Mouse (Mus musculus) left cerebral cortex, postnatal 10 days (tissue): Measurements from ENCODE around the gene Olfr310. TPM values are rescaled to one million over a fixed set of nuclear protein-coding genes. Genes with fewer than 3 reads are reported as not detected.

ENCODE experiments used
- DNase-seq, 2 experiments: peaks; one replicate each; pipeline ENCODE4 v3.0.0; 2021 to 2022; ENCODE audit warnings: low spot score in 2 of 2, mixed read lengths in 1 of 2; ENCODE audit errors: extremely low spot score in 1 of 2
- intact Hi-C: fragments of 180-260 bp; cut with DNase I; formaldehyde crosslinking; loops from one replicate; pipeline ENCODE4 v1.15.1; 2025
- microRNA-seq: library from miRNA; unstranded; fragments of <30 nt; microRNA quantifications from one replicate; pipeline ENCODE4 v1.2.0, GENCODE M21; 2022
- total RNA-seq, 2 experiments: library from RNA; stranded (reverse); gene quantifications; 2 replicates each; pipeline ENCODE4 v1.2.3; 2021

The Olfr310 gene
- not detected for total RNA-seq

- DNase-seq: no peak
- intact Hi-C loops: no loop called here
These were observed at the start of gene Olfr310 for GRCm38 (mm10) chr7:86277072-86277471. Gene Olfr310, minus strand, starts transcription at chr7:86277172.

GRCm38 (mm10) chr7:86325530-86325929 lies 48.6 kb upstream of the Olfr310 start, which contains the start of gene Olfr308:
Gene Olfr308, minus strand, starts transcription at chr7:86325630.
- DNase-seq: no peak
- intact Hi-C loops: no loop called here

DNA sequence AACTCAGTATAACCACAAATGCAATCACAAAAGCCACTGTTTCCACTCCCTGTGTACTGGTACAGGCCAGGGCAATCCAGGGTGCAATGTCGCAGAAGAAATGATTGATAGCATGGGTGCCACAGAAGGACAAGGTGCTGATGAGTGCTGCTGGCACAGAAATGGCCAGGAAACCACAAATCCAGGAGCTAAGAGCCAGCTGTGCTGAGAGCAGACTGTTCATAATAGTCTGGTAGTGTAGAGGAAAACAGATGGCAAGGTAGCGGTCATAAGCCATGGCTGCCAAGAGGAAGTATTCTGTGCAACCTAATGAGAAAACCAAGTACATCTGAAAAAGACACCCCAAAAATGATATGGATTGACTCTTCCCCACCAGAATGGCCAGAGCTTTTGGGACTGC lies 44.4 kb upstream of the Olfr310 start:
- no peak for DNase-seq
- intact Hi-C loops: no loop called here

DNA sequence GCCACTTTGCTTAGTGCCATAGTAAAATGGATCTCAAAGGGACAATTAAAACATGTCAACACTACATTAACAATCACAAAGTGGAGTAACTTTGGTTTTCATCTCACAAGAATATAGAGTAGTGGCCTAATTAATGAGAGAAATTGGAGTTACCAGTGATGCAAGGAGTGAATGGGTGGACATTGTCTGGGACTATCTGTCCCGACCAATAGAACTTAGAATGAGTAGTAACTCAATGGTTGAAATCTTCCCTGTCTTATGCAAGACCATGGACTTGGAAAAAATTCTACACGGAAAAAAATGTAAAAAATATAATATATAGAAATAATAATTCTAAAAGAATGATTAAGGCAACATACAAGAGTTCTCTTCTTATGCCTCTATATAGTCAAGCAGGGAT lies 36.6 kb upstream of the Olfr310 start, which contains the start of gene Olfr309:
Gene Olfr309 (minus strand): TSS at position 101 of the 400 bp plus-strand sequence.
- intact Hi-C loops: no loop called here
- no peak for DNase-seq

DNA sequence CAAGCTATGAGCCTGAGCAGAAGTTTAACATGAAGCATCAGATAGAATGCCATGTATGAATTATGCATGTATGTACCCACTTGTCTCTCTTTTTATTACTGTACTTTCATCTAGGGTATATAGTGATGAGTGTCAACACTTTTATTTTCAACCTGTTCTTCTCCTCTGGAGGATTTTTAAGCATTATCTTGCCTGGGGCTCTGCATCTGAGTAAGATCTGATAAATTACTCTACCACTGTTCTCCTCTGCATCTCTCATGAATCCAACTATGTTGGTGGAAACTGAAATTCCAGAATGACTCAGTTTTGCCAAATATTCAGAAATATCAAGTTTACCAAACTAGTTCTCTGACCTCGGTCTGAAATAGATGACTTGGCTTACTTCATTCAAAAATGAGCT lies 30.8 kb downstream of the Olfr310 start, which contains the start of gene Vmn2r76:
Gene Vmn2r76 (minus strand): TSS at position 101 of the 400 bp plus-strand sequence.
- DNase-seq: no peak
- intact Hi-C loops: no loop called here

Small RNA genes within 50 kb of the gene (microRNA-seq; reads per million reads assigned to microRNA genes)
- gene Gm23192: not detected

Other genes with a start within 250 kb of the Olfr310 start
- not detected for gene Vmn2r75, start 105.4 kb downstream of the Olfr310 start, total RNA-seq
- not detected for gene Vmn2r76, start 30.9 kb downstream of the Olfr310 start, total RNA-seq
- not detected for gene Olfr309, start 36.5 kb upstream of the Olfr310 start, total RNA-seq
- gene Olfr308, start 48.5 kb upstream of the Olfr310 start, total RNA-seq: not detected
- gene Olfr307, start 60.4 kb upstream of the Olfr310 start, total RNA-seq: not detected
- not detected for gene Olfr305, start 89.8 kb upstream of the Olfr310 start, total RNA-seq
- not detected for gene Olfr304, start 109.5 kb upstream of the Olfr310 start, total RNA-seq
- gene Olfr303, start 120.6 kb upstream of the Olfr310 start, total RNA-seq: not detected
- not detected for gene Olfr301, start 126.7 kb upstream of the Olfr310 start, total RNA-seq
- gene Olfr299, start 182.7 kb upstream of the Olfr310 start, total RNA-seq: not detected
- gene Olfr298, start 215.3 kb upstream of the Olfr310 start, total RNA-seq: not detected
- not detected for gene Olfr297, start 242.8 kb upstream of the Olfr310 start, total RNA-seq